Mouse (Mus musculus): ENCODE results near the gene Snu13.

DNA sequence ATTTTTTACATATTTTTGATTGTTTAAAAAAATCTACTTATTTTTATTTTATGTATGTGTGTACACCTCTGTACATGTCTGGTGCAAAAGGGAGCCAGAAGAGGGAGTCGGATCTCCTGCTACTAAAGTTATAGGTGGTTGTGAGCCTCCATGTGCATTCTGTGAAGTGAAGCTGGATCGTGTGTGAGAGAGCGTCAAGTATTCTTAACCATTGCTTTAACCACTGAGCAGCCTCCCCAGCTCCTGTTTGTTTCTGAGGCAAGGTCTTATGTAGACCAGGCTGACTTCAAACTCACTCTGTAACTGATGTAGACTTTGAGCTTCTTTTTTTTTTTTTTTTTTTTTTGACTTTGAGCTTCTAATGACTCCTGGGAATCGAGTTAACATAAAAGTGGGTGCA is 29.9 kb downstream of the Snu13 start:
- TF ChIP-seq CTCF (IDR thresholded peaks at IDR 0.05; ENCODE audit: low read depth, low read length) (no peak), TAL1 (conservative IDR thresholded peaks at IDR 0.05; ENCODE audit: low read depth, low read length) (no peak), GATA2 (IDR thresholded peaks at IDR 0.05; ENCODE audit: borderline replicate concordance, low read depth, low read length) (no peak)

Data from G1E (cell line).